Mouse (Mus musculus) testis, postnatal 14 days (tissue): Measurements from ENCODE around the gene Kifc5b.
"Not testable (repeated sequence)": the region's sequence is repeated elsewhere in the genome, so short reads cannot be mapped to it uniquely, and the experiment has no call there.

Experiments
- DNase-seq: peaks from one replicate; pipeline ENCODE4 v3.0.0; 2021; ENCODE audit warnings: low spot score

The Kifc5b gene

GRCm38 (mm10) chr17:26919516-26919915, 2.6 kb downstream of the Kifc5b start:
- not testable (repeated sequence) for DNase-seq

GRCm38 (mm10) chr17:26922368-26922767, 5.5 kb downstream of the Kifc5b start:
- DNase-seq, result not testable (repeated sequence)

GRCm38 (mm10) chr17:26925414-26925813, 8.5 kb downstream of the Kifc5b start:
- not testable (repeated sequence) for DNase-seq

GRCm38 (mm10) chr17:26931795-26932194, 14.9 kb downstream of the Kifc5b start:
- not testable (repeated sequence) for DNase-seq

- peak; percentile 96 for DNase-seq
Observed at GRCm38 (mm10) chr17:26932839-26933398, 16.0 kb downstream of the Kifc5b start, which contains the start of gene Phf1. TSS of gene Phf1 (plus strand) at chr17:26933052.

GRCm38 (mm10) chr17:26933419-26933818, 16.5 kb downstream of the Kifc5b start:
- no peak for DNase-seq

- no peak for DNase-seq
Observed at GRCm38 (mm10) chr17:26933885-26934827, 17.3 kb downstream of the Kifc5b start.

GRCm38 (mm10) chr17:26935027-26935426, 18.1 kb downstream of the Kifc5b start:
- DNase-seq, result no peak

- no peak for DNase-seq
Observed at GRCm38 (mm10) chr17:26936453-26936852, 19.6 kb downstream of the Kifc5b start.

- DNase-seq, result no peak
Observed at GRCm38 (mm10) chr17:26936921-26937695, 20.2 kb downstream of the Kifc5b start.

GRCm38 (mm10) chr17:26937883-26938695, 21.2 kb downstream of the Kifc5b start:
- no peak for DNase-seq

GRCm38 (mm10) chr17:26938731-26939130, 21.8 kb downstream of the Kifc5b start:
- no peak for DNase-seq

GRCm38 (mm10) chr17:26939178-26939972, 22.5 kb downstream of the Kifc5b start, which contains the start of gene Cuta:
TSS of gene Cuta (minus strand) at chr17:26939569.
- peak; percentile 100 for DNase-seq

- DNase-seq, result no peak
Observed at GRCm38 (mm10) chr17:26939973-26940300, 23.0 kb downstream of the Kifc5b start.

GRCm38 (mm10) chr17:26941031-26941789, 24.3 kb downstream of the Kifc5b start, which contains the start of gene Syngap1:
TSS of gene Syngap1 (plus strand) at chr17:26941253.
- DNase-seq, result no peak

GRCm38 (mm10) chr17:26941841-26942570, 25.1 kb downstream of the Kifc5b start:
- DNase-seq, result no peak

- DNase-seq, result no peak
Observed at GRCm38 (mm10) chr17:26945824-26946495, 29.1 kb downstream of the Kifc5b start.

- peak; percentile 75 for DNase-seq
Observed at GRCm38 (mm10) chr17:26946567-26946966, 29.7 kb downstream of the Kifc5b start.
